Mouse (Mus musculus) thymus, postnatal 14 days (tissue): ENCODE results near the gene Icam1.
"Not testable (repeated sequence)": the region's sequence is repeated elsewhere in the genome, so short reads cannot be mapped to it uniquely, and the experiment has no call there.

Experiments
- DNase-seq: peaks from one replicate; pipeline ENCODE4 v3.0.0; 2021

Gene Icam1

DNA sequence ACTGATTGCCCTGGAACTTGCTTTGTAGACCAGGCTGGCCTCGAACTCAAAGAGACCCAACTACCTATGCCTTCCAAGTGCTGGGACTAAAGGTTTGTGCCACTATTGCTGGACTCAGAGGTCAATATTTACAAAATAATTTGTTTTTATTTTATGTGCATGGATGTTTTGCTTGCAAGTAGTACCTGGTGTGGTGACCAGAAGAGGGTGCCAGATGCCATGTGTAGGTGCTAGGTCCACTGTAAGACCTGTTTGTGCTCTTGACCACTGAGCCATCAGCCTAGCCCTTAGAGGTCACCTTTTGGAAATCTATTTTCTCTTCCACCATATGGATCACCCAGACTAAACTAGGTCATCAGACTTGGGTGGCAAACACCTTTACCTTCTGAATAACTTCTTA lies 6.9 kb downstream of the Icam1 start:
- DNase-seq: no peak

DNA sequence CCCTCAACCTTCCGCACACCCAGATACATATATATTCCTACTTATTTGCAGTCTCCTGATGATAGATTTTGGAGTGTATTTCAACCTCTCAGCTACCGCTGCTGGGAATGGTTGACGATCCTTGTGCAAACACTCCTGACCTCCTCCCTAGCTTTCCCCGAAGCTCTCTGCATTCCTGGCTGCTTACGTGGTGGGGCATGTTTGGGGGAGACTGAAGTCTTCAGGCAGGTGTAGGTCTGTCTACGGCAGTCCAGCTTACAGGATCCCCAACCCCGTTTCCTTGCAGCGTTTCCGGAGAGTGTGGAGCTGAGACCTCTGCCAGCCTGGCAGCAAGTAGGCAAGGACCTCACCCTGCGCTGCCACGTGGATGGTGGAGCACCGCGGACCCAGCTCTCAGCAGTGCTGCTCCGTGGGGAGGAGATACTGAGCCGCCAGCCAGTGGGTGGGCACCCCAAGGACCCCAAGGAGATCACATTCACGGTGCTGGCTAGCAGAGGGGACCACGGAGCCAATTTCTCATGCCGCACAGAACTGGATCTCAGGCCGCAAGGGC lies 9.5 kb downstream of the Icam1 start:
- no peak for DNase-seq

GRCm38 (mm10) chr9:21026849-21027248 lies 11.1 kb downstream of the Icam1 start:
- DNase-seq: no peak

DNA sequence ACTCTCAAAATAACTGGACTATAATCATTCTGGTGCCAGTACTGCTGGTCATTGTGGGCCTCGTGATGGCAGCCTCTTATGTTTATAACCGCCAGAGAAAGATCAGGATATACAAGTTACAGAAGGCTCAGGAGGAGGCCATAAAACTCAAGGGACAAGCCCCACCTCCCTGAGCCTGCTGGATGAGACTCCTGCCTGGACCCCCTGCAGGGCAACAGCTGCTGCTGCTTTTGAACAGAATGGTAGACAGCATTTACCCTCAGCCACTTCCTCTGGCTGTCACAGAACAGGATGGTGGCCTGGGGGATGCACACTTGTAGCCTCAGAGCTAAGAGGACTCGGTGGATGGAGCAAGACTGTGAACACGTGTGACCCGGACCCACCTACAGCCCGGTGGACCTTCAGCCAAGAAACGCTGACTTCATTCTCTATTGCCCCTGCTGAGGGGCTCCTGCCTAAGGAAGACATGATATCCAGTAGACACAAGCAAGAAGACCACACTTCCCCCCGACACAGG lies 12.0 kb downstream of the Icam1 start:
- no peak for DNase-seq

- DNase-seq: no peak
Measured at GRCm38 (mm10) chr9:21028560-21029110, 12.8 kb downstream of the Icam1 start.

- peak; percentile 83 for DNase-seq
Measured at GRCm38 (mm10) chr9:21029291-21030054, 13.7 kb downstream of the Icam1 start, which contains the start of gene Icam4. Gene Icam4 (plus strand): TSS chr9:21029373.

DNA sequence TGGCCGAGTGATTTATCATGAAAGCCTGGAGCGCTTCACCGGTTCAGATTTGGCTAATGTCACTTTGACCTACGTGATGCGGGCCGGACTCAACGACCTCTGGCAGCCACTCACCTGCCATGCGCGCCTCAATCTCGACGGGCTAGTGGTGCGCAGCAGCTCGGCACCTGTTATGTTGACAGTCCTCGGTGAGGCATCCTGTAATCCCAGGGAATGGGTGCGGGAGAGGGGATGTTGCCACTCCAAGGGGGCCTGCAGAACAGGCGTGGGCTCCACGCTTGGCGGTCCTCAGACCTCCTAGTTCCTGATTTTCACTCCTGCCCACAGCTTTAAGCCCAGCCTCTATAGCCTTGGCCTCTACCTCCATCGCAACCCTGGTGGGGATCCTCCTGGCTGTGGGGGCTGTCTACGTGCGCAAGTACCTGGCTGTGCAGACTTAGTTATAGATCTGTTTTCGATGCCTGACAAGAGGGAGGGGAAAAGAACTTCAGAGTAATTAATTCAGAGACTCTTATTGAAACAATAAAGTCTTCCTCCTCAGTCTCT lies 14.3 kb downstream of the Icam1 start:
- DNase-seq: no peak

- peak; percentile 92 for DNase-seq
Measured at GRCm38 (mm10) chr9:21030781-21031250, 15.0 kb downstream of the Icam1 start.

- peak; percentile 68 for DNase-seq
Measured at GRCm38 (mm10) chr9:21031251-21031895, 15.6 kb downstream of the Icam1 start.

DNA sequence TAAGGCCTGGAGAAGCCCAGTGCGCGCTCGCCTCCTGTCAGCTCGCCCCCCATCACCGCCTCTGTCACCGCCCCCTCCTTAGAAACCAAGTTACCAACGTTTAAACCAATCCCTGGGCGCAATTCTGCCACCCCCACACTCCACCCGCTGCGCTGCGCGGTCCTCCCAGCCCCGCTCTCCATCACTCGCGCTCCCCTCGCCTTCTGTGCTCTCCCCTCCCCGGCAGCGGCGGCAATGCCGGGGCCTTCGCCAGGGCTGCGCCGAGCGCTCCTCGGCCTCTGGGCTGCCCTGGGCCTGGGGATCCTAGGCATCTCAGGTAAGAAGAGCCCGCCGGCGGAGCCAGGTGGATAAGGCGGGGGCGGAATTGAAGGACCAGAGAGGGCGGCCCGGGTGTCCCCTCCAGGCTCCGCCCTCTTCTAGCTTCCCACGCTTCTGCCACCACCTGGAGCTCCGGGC lies 16.1 kb downstream of the Icam1 start, which contains the start of gene Icam5:
Icam5 (plus strand) TSS at position 178 of the 456 bp plus-strand sequence.
- peak; percentile 43 for DNase-seq

DNA sequence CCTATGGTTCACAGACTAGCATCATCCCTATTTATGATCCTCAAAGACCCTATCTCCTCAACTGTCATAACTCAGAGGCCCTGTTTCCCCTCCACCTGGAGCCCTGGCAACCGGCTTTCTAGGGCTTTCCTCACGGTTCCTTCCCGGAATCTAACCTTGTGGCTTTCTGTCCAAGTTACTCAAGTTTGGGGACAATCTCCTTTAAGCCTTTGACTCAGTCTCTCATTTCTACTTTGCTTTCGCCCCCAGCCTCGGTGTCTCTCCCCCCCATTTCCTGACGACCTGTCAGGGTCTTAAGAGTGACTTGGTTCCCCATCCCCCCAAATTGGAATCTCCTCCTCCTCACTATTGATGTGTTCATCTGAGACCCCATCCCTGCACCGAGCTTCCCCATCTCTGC lies 16.7 kb downstream of the Icam1 start:
- no peak for DNase-seq

GRCm38 (mm10) chr9:21033136-21033535 lies 17.4 kb downstream of the Icam1 start:
- DNase-seq: peak; percentile 68

DNA sequence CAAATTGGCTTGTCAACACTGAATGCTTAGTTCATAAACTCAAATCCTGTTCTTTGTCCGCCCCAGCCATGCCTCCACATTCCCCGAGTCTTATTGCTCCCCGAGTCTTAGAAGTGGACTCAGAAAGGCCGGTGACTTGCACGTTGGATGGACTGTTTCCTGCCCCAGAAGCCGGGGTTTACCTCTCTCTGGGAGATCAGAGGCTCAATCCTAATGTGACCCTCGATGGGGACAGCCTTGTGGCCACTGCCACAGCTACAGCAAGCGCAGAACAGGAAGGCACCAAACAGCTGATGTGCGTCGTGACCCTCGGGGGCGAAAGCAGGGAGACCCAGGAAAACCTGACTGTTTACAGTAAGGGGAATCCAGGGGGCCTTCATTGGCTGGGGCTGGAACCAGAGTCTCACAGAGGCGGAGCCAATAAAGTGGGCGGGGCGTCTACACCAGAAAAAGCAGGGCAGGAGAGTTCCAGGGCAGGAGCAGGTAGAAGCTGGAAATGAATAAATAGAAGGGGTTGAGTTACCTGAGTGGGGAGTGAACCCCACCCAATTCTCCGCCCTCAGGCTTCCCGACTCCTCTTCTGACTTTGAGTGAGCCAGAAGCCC lies 18.8 kb downstream of the Icam1 start:
- DNase-seq: no peak

DNA sequence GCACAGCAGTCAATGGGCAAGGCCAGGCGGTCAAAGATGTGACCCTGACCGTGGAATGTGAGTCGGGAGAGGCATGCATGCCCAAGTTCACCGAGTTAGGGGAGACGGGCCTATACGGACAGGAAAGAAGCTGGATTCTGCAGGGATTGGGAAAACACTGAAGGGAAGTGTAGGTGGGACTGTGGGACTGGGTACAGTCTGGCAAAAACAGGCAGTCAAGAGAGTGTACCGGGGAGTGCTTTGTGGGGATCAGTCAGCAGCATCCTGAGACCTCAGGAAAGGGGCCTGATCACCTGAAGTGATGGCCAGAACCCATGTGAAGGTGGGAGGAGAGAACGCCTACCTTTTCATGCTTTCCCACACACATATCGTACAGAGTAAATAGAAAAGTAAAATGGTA lies 19.8 kb downstream of the Icam1 start:
- DNase-seq: no peak

DNA sequence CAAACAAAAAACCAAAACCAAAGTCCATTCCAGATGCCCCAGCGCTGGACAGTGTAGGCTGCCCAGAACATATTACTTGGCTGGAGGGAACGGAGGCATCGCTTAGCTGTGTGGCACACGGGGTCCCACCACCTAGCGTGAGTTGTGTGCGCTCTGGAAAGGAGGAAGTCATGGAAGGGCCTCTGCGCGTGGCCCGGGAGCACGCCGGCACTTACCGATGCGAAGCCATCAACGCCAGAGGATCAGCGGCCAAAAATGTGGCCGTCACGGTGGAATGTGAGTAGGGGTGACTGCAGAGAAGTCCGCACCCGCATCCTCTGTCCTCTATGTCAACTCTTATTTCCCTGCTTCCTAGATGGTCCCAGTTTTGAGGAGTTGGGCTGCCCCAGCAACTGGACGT lies 20.4 kb downstream of the Icam1 start:
- DNase-seq: no peak

GRCm38 (mm10) chr9:21036666-21037065 lies 20.9 kb downstream of the Icam1 start:
- no peak for DNase-seq

DNA sequence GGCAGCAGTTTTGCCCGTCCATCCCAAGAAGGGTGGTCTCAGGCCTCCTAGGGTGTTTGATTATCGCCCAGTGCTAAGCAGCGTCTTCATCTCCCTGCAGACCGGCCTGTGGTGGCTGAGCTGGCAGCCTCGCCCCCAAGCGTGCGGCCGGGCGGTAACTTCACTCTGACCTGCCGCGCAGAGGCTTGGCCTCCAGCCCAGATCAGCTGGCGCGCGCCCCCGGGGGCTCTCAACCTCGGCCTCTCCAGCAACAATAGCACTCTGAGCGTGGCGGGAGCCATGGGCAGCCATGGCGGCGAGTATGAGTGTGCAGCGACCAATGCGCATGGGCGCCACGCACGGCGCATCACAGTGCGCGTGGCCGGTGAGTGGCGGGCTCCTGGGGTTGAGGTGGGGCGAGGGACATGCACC lies 21.7 kb downstream of the Icam1 start:
- DNase-seq: no peak

GRCm38 (mm10) chr9:21039779-21040178 lies 24.0 kb downstream of the Icam1 start:
- DNase-seq: no peak

- DNase-seq: no peak
Measured at GRCm38 (mm10) chr9:21041308-21041707, 25.5 kb downstream of the Icam1 start.

DNA sequence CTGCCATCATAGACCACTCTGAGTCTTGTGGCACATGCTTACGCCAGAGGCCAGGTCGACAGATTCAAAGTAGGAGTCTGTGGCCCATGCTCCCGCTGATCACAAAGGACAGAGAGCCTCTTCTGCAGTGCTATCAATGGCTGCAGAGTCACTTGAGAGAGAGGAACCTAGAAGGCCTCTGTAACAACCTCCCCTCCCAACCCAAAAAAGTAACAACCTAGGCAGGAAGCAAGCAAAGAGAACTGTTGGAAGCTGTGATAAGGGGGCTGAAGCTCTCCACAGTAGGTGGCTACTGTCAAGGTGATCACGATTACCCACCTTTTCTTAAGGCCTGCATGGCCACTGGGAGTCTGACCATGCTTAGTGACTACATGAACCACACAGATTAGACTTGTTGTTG lies 27.8 kb downstream of the Icam1 start:
- DNase-seq: no peak

GRCm38 (mm10) chr9:21044785-21045184 lies 29.0 kb downstream of the Icam1 start:
- not testable (repeated sequence) for DNase-seq

DNA sequence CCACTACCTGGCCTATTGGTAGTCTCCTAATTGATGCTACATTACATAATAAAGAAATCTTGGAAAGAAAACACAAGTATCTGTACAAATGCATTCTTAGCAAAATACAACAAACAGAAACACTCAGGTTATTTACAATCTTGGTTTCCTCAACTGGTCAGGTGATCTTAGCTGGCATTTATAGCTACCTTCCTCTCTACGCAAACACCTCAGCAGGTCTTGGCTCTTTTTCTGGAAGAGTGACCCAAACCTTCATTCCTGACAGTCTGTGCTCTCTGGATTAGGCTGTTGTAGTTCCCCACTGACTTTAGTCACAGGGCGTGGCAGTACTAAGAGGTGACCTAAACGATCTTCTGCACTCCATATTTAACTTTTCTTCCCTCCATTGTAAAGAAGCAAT lies 29.4 kb downstream of the Icam1 start:
- DNase-seq: no peak

DNA sequence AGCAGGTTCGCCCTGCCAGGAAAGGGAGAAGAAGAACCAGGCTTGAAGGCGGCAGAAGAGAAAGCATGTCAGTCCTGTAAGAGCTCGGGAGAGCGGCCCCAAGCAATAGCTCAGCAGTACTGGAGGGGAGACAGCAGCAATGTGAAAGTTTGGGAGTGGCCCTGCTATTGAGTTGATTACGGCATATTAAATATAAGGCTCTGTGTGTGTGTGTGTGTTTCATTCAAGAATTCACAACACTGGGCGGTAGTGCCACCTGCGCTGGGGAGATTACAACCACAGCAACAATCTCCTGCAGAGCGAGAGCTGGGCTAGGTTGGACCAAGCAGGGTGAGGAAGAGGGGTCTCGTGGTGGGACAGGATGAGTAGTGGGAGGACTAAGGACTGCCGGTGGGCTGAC lies 35.8 kb downstream of the Icam1 start:
- no peak for DNase-seq
